Mouse (Mus musculus): ENCODE measurements at regions not wholly inside any gene's neighbourhood (a gene's known extent, or its start where the extent isn't known, plus 50 kb on each side); places are given as distances from the start of the nearest gene placed in this dataset.

- TF ChIP-seq CTCF (IDR thresholded peaks at IDR 0.05; ENCODE audit: borderline replicate concordance, insufficient read depth, low read length) (no peak), POLR2A (IDR thresholded peaks at IDR 0.05; ENCODE audit: low read depth, low read length) (no peak)
Measured at GRCm38 (mm10) chr16:71923111-71923510, 385.0 kb upstream of the Robo1 start.

Measured in embryonic fibroblast, embryonic 13.5 days (primary cell).